Mouse (Mus musculus) monocyte, adult 59 days (primary cell): ENCODE results near the gene Gnptg. TPM values are rescaled to one million over a fixed set of nuclear protein-coding genes. Genes with fewer than 3 reads are reported as not detected.

Source experiments
- total RNA-seq, 2 experiments: library from RNA; stranded (reverse); gene quantifications; one replicate each; pipeline ENCODE4 v1.2.4; 2023

The Gnptg gene
- total RNA-seq: 10 to 100 TPM; 19.2 to 22.1 TPM

GRCm38 (mm10) chr17:25239695-25240636, at the start of gene Gnptg, which contains the start of gene Tsr3:
Gene Gnptg (minus strand): TSS chr17:25240124.
Gene Tsr3 (plus strand): TSS chr17:25240170.

GRCm38 (mm10) chr17:25274571-25275346, 34.8 kb upstream of the Gnptg start, which contains the start of gene Ube2i:
Gene Ube2i (minus strand): TSS chr17:25274622.

GRCm38 (mm10) chr17:25256140-25256754, 16.3 kb upstream of the Gnptg start, which contains the start of gene Baiap3:
Gene Baiap3 (minus strand): TSS chr17:25256364.

GRCm38 (mm10) chr17:25188150-25189031, 51.5 kb downstream of the Gnptg start, which contains the start of gene Unkl:
Gene Unkl (plus strand): TSS chr17:25188397.

GRCm38 (mm10) chr17:25184129-25184691, 55.7 kb downstream of the Gnptg start, which contains the start of gene BC003965:
Gene BC003965 (plus strand): TSS chr17:25184554.

Other genes starting within 250 kb of the Gnptg start
- 10 to 100 TPM; 32.5 to 47.2 TPM for gene Cramp1l, start 224.3 kb downstream of the Gnptg start, total RNA-seq
- gene Ift140, start 224.0 kb downstream of the Gnptg start, total RNA-seq: 10 to 100 TPM; 17.7 to 18.3 TPM
- gene Tmem204, start 156.5 kb downstream of the Gnptg start, total RNA-seq: not detected
- 10 to 100 TPM; 14.6 to 15.3 TPM for gene Telo2, start 124.2 kb downstream of the Gnptg start, total RNA-seq
- gene Ptx4, start 119.4 kb downstream of the Gnptg start, total RNA-seq: not detected
- gene Clcn7, start 106.7 kb downstream of the Gnptg start, total RNA-seq: 10 to 100 TPM; 36.7 to 44.1 TPM
- under 1 TPM in 1 of 2 experiments, not detected in 1; 0.39 TPM for gene Ccdc154, start 77.7 kb downstream of the Gnptg start, total RNA-seq
- gene Gm38655, start 64.7 kb downstream of the Gnptg start, total RNA-seq: not detected
- gene BC003965, start 55.6 kb downstream of the Gnptg start, total RNA-seq: 1 to 10 TPM; 7.7 to 7.8 TPM
- gene Unkl, start 51.7 kb downstream of the Gnptg start, total RNA-seq: 10 to 100 TPM; 23.5 to 23.7 TPM
- gene Tsr3, start within 50 bp of the Gnptg start, total RNA-seq: 10 to 100 TPM; 10.4 to 11.6 TPM
- 1 to 10 TPM in 1 of 2 experiments, under 1 TPM in 1; 0.81 to 1.7 TPM for gene Baiap3, start 16.2 kb upstream of the Gnptg start, total RNA-seq
- 100 to 1,000 TPM; 288 to 298 TPM for gene Ube2i, start 34.5 kb upstream of the Gnptg start, total RNA-seq
- 10 to 100 TPM in 1 of 2 experiments, 1 to 10 TPM in 1; 6.3 to 11.9 TPM for gene Prss34, start 58.3 kb upstream of the Gnptg start, total RNA-seq
- not detected for gene Prss28, start 68.5 kb upstream of the Gnptg start, total RNA-seq
- 1 to 10 TPM; 2.1 to 2.6 TPM for gene Prss29, start 78.5 kb upstream of the Gnptg start, total RNA-seq
- gene Tpsab1, start 105.4 kb upstream of the Gnptg start, total RNA-seq: not detected
- not detected for gene Tpsb2, start 126.2 kb upstream of the Gnptg start, total RNA-seq
- gene Tpsg1, start 129.1 kb upstream of the Gnptg start, total RNA-seq: not detected
- gene Cacna1h, start 193.7 kb upstream of the Gnptg start, total RNA-seq: under 1 TPM; 0.08 to 0.43 TPM
- gene Tekt4, start 214.5 kb upstream of the Gnptg start, total RNA-seq: not detected